ENCODE assay signal across 12 mouse cellular contexts in the genomic region with DNA sequence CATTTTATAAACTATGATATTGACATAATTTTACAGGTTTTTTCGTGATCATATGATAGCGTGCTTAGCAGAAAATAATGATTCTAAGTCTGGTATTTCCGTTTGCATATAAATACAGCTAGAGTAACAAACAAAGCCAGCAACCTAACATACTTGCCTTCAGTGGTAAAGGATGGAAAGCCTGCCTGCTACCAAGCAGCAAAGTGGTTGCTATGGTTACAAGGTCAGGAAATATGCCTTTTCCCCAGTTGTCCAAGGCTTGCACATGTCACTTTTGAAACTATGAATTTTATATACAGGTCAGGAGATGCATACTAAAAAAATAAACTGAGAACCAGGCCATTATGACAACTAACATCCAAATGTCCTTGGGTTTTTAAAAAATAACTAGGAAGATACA.
DNase-seq lines count a peak whose midpoint lies in the region; ATAC-seq and TF ChIP-seq lines count a peak whose summit lies in the region.
"Had no signal": no experiment of that assay in that cellular context is flagged by ENCODE, and none has a peak within 500 bp of the region (broad histone marks: within the 10 kb centered on the region; RNA-seq: fewer than 3 reads in every experiment).

No protein-coding gene starts in this region.

- H3K9ac ChIP-seq in hindbrain, embryonic 12.5 days = no peak overlapping the region
- H3K9ac ChIP-seq in midbrain, embryonic 16.5 days (ENCODE audit: low read depth, low read length) = no peak overlapping the region

- H3K27ac ChIP-seq in hindbrain, embryonic 12.5 days = peak overlapping the region; percentile 23; the same call in 1 of the 2 replicates
- peak overlapping the region; percentile 58; the same call in 1 of the 2 replicates for H3K27ac ChIP-seq in midbrain, embryonic 16.5 days (ENCODE audit: low read length)
- no peak overlapping the region for H3K27ac ChIP-seq in kidney, adult 2 months (ENCODE audit: insufficient read depth, low read depth, low read length)

- H3K9me3 ChIP-seq in hindbrain, embryonic 12.5 days (replicated peaks) = no peaks in the 10 kb centered on the region
- H3K9me3 ChIP-seq in midbrain, embryonic 16.5 days (replicated peaks; ENCODE audit: control insufficient read depth, low read length, poor library complexity, severe bottlenecking) = no peaks in the 10 kb centered on the region

- no peaks in the 10 kb centered on the region for H3K36me3 ChIP-seq in hindbrain, embryonic 12.5 days
- H3K36me3 ChIP-seq in midbrain, embryonic 16.5 days (ENCODE audit: control insufficient read depth, insufficient read depth, low read length) = no peaks in the 10 kb centered on the region
- no peaks in the 10 kb centered on the region for H3K36me3 ChIP-seq in kidney, adult 2 months (ENCODE audit: control insufficient read depth, insufficient read depth, low read length)

- H3K4me1 ChIP-seq in hindbrain, embryonic 12.5 days = peaks cover 5% of the 10 kb centered on the region; the same call in 1 of the 2 replicates
- H3K4me1 ChIP-seq in midbrain, embryonic 16.5 days (ENCODE audit: control insufficient read depth, insufficient read depth, low read length) = peaks cover 5% of the 10 kb centered on the region
- no peaks in the 10 kb centered on the region for H3K4me1 ChIP-seq in kidney, adult 2 months (ENCODE audit: control insufficient read depth, insufficient read depth, low read length)

- no peak for TF ChIP-seq POLR2A in brain, embryonic 14.5 days (IDR thresholded peaks at IDR 0.05; ENCODE audit: borderline replicate concordance, extremely low read depth, insufficient read depth, insufficient read length, poor library complexity, severe bottlenecking)
- no peak for TF ChIP-seq POLR2A in kidney, adult 2 months (IDR thresholded peaks at IDR 0.05; ENCODE audit: low read depth, low read length)

- WGBS in hindbrain, embryonic 12.5 days = 16% methylated on average over 3 of the region's 3 CpGs
- WGBS in midbrain, embryonic 16.5 days = under 1% methylated on average over 3 of the region's 3 CpGs
- WGBS in kidney, adult 2 months = 64% methylated on average over 3 of the region's 3 CpGs

- TF ChIP-seq CTCF in brain, embryonic 14.5 days (IDR thresholded peaks at IDR 0.05; ENCODE audit: borderline replicate concordance, extremely low read depth, insufficient read depth, insufficient read length) = no peak
- no peak for TF ChIP-seq CTCF in kidney, adult 2 months (conservative IDR thresholded peaks at IDR 0.05; ENCODE audit: insufficient read depth, insufficient read length, low read depth, low read length)

- H3K4me3 ChIP-seq in hindbrain, embryonic 12.5 days = no peak overlapping the region
- H3K4me3 ChIP-seq in midbrain, embryonic 16.5 days (ENCODE audit: low read depth, low read length) = no peak overlapping the region
- H3K4me3 ChIP-seq in kidney, adult 2 months (ENCODE audit: insufficient read depth, low read depth, low read length) = no peak overlapping the region

- H3K4me2 ChIP-seq in hindbrain, embryonic 12.5 days (replicated peaks) = no peak overlapping the region
- no peak overlapping the region for H3K4me2 ChIP-seq in midbrain, embryonic 16.5 days (ENCODE audit: low read length)
- H3K4me2 ChIP-seq: liver, embryonic 11.5 days had no signal

- peak; percentile 89 for DNase-seq in brain, embryonic 14.5 days (ENCODE audit: low read depth)
- peak; percentile 19 for DNase-seq in embryo, embryonic 9.5 days (ENCODE audit: extremely low spot score)
- no peak for DNase-seq in kidney, adult 2 months
- DNase-seq in natural killer cell, adult 2 months (ENCODE audit: low spot score in 2 of 2) = no peak
- DNase-seq in T-cell, adult 2 months (ENCODE audit: low spot score) = no peak
- no peak for DNase-seq in ovary, postnatal 10 days (ENCODE audit: low spot score)
- DNase-seq: kidney, adult 8-10 months; lung, postnatal 36 days had no signal

- ATAC-seq in hindbrain, embryonic 12.5 days (ENCODE audit: low FRiP score) = peak; percentile 87
- peak; percentile 93 for ATAC-seq in midbrain, embryonic 16.5 days
- ATAC-seq: CD4-positive, CD25-positive, alpha-beta regulatory T cell, adult 4 months had no signal

- H3K27me3 ChIP-seq in hindbrain, embryonic 12.5 days = no peaks in the 10 kb centered on the region
- H3K27me3 ChIP-seq in midbrain, embryonic 16.5 days (ENCODE audit: control insufficient read depth, insufficient read depth, low read depth, low read length) = no peaks in the 10 kb centered on the region
- H3K27me3 ChIP-seq in kidney, adult 2 months (replicated peaks; ENCODE audit: control insufficient read depth, insufficient read depth, low read length) = no peaks in the 10 kb centered on the region

Comparison
In these comparisons a context has a peak if more than half of its experiments do, and no peak if none do; other contexts are left out.
1. DNase-seq: peak in brain, embryonic 14.5 days (single experiment) and embryo, embryonic 9.5 days (single experiment); none in kidney, adult 2 months (single experiment), natural killer cell, adult 2 months (0 of 2), T-cell, adult 2 months (single experiment) and ovary, postnatal 10 days (single experiment).